Mouse (Mus musculus) forebrain, postnatal 0 days (tissue): ENCODE data around the gene S1pr1. TPM values are rescaled to one million over a fixed set of nuclear protein-coding genes. Genes with fewer than 3 reads are reported as not detected.

ENCODE experiments used
- ATAC-seq: fragments of 200-750 bp; cut with Nextera tagmentation; 2 replicates; pipeline ENCODE4 v1.8.0; 2017; ENCODE audit warnings: mild to moderate bottlenecking, moderate library complexity
- DNase-seq: peaks from one replicate; pipeline ENCODE4 v3.0.0-alpha.2; 2015
- H3K27ac ChIP-seq: fragments of 300-500 bp; sonication (generic); 2 replicates; pipeline ENCODE4 v1.5.1; 2014; ENCODE audit warnings: low read depth, mild to moderate bottlenecking, antibody characterized with exemption, low read length, moderate library complexity, mixed read lengths
- H3K27me3 ChIP-seq: fragments of 300-500 bp; sonication (generic); 2 replicates; pipeline ENCODE4 v1.6.1; 2014; ENCODE audit warnings: mild to moderate bottlenecking, low read length, mixed read lengths; ENCODE audit not compliant: insufficient read depth
- H3K36me3 ChIP-seq: fragments of 300-500 bp; sonication (generic); 2 replicates; pipeline ENCODE4 v1.6.1; 2014; ENCODE audit warnings: mild to moderate bottlenecking, moderate library complexity; ENCODE audit not compliant: insufficient read depth
- H3K4me1 ChIP-seq: fragments of 300-500 bp; sonication (generic); 2 replicates; pipeline ENCODE4 v1.6.1; 2014; ENCODE audit warnings: antibody characterized with exemption; ENCODE audit not compliant: insufficient read depth
- H3K4me2 ChIP-seq: fragments of 300-500 bp; sonication (generic); 2 replicates; pipeline ENCODE4 v1.6.1; 2014; ENCODE audit warnings: low read depth, mild to moderate bottlenecking, moderate library complexity
- H3K4me3 ChIP-seq: fragments of 300-500 bp; sonication (generic); 2 replicates; pipeline ENCODE4 v1.5.1; 2014; ENCODE audit warnings: low read depth, low read length, mixed read lengths
- H3K9ac ChIP-seq: fragments of 300-500 bp; sonication (generic); 2 replicates; pipeline ENCODE4 v1.6.1; 2014; ENCODE audit warnings: mild to moderate bottlenecking
- H3K9me3 ChIP-seq: fragments of 300-500 bp; sonication (generic); 2 replicates; pipeline ENCODE4 v1.6.1; 2016; ENCODE audit warnings: low read length
- CTCF ChIP-seq: sonication (generic); IDR thresholded peaks from 2 replicates; pipeline ENCODE4 v1.5.1; 2016; ENCODE audit warnings: antibody characterized with exemption, control low read depth, low read depth
- WGBS: fragments of 180-500 bp; shearing (Covaris S2); extraction: QIAGEN DNeasy Blood & Tissue Kit; methylation state at CpG from one replicate; pipeline ENCODE4 v1.1.7; 2014; 5-methylcytosine and 5-hydroxymethylcytosine counted together
- polyA plus RNA-seq: library from polyadenylated mRNA; unstranded; fragments of >200 nt; fragmentation: Nextera tagmentation; extraction: Ambion mirVana; gene quantifications from 2 replicates; pipeline ENCODE4 v1.2.1, GENCODE M21; 2015
- total RNA-seq: library from RNA; depleted of rRNA; stranded (reverse); fragments of >200 nt; gene quantifications from 2 replicates; pipeline ENCODE4 v1.2.3, GENCODE M21; 2014; rRNA removed

Gene S1pr1
- total RNA-seq (31.2 and 38.7 TPM in 2 replicates), polyA plus RNA-seq (25.9 and 31.7 TPM in 2 replicates)

DNA sequence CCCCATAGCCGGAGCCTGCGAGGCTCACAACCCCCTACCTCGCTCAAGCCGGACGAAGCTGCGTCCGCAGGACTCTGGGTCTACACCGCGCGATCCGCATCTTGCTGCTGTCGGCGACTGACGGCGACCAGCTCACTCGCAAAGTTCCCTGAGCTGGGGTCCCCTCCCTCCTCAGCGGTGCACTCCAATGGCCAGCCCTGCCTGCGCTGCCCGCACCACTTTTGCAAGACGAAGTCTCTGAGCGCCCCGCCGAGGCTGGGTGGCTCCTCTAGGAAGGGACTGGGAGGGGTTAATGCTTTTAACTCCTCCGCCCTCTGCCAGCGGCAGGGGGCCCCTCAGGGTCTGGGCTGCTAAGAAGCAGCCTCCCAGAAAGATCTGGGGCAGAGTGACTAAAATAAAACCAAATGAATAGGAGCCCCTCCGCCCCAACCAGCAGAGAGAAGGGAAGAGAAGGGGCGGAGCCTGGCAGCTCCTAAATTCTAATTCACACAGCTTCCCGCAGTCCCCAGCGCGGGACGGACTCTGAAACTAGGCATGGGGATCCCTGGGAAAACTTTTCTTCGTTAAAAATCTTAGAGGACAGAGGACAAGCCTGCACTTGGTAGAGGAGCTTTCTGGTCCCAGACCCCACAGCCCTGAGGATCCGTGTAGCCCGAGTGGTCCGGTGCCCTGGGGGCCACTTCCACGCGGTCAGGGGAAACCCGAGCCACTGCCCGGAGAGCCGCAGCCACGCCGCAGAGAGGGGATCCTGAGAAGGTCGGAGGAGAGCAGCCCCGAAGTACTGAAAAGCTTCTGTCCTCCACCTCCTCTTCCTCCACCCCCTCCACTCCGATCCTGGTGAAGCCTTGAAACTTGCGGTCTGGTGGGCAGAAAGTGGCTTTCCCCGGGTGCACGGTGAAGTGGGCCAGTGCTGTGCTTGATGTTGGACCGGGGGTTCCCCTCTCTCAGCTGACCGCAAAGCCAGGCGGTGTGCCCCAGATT lies at the start of gene S1pr1:
TSS of gene S1pr1 (minus strand) at position 402 of the 981 bp plus-strand sequence.
- TF ChIP-seq CTCF = peak; percentile 25; the same call in 1 of the 2 replicates
- ATAC-seq = peak; percentile 88

DNA sequence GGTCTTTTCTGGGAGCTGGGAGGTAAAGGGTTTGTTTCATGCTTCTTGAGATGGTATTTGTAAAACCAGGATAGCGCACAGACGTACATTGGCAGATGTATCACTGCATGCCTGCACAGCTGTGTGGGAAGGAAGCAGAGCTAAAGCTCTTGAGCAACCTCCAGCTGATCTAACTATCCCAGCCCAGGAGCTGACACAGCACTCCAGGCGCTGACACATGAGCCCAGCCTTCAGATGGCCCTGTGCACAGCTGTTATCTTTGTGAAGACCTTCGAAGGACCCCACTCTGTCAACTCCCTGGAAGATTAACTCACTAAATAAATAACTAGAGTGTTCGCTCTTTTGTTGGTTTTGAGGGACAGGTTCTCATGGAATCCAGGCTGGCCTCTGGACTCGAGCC lies 48.4 kb upstream of the S1pr1 start:
- 81% methylated on average over 6 of the region's 6 CpGs for WGBS

More for the DNA sequence above, at the start of gene S1pr1:
- WGBS = 2% methylated on average over 51 of the region's 51 CpGs
- H3K4me3 ChIP-seq = peak within 1 kb of the TSS; percentile 56
- peak within 1 kb of the TSS; percentile 93 for H3K4me2 ChIP-seq
- no peaks in the 10 kb centered on the region for H3K4me1 ChIP-seq
- peak within 1 kb of the TSS; percentile 68 for H3K27ac ChIP-seq
- no peaks in the 10 kb centered on the region for H3K9me3 ChIP-seq
- DNase-seq = peak; percentile 75
- no peaks in the 10 kb centered on the region for H3K36me3 ChIP-seq
- H3K9ac ChIP-seq = peak within 1 kb of the TSS; percentile 45
- H3K27me3 ChIP-seq = peaks cover 3% of the 10 kb centered on the region

DNA sequence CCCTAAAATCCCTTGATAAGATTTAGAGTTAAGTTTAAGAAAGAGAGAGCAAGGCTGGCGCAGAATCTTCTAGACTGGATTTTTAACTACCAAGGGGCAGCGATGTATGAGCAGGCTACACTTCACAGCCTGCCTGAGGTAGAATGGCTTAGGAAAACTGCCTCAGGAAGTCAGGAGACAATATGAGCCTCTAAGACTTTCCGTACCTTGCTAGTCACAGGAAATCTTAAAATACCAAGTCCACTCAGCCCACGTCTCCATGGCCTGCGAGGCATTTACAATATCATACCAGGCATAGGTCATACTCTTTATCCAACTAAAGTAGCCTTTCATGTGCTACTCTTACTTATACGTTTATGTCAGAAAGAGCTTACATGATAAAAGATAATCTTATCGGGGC lies 48.0 kb upstream of the S1pr1 start:
- no peak overlapping the region for H3K9ac ChIP-seq
- no peak overlapping the region for H3K4me3 ChIP-seq
- WGBS = 88% methylated on average over 7 of the region's 7 CpGs
- no peak overlapping the region for H3K27ac ChIP-seq
- DNase-seq (no peak), ATAC-seq (no peak)
- no peaks in the 10 kb centered on the region for H3K9me3 ChIP-seq
- no peak overlapping the region for H3K4me2 ChIP-seq
- no peaks in the 10 kb centered on the region for H3K27me3 ChIP-seq
- H3K36me3 ChIP-seq = no peaks in the 10 kb centered on the region
- TF ChIP-seq CTCF = no peak
- H3K4me1 ChIP-seq = no peaks in the 10 kb centered on the region

More for the DNA sequence above, 48.4 kb upstream of the S1pr1 start:
- Histone ChIP-seq H3K27me3 (no peaks in the 10 kb centered on the region), H3K9ac (no peak overlapping the region), H3K36me3 (no peaks in the 10 kb centered on the region), H3K27ac (no peak overlapping the region), H3K4me3 (no peak overlapping the region), H3K4me2 (no peak overlapping the region), H3K4me1 (no peaks in the 10 kb centered on the region), H3K9me3 (no peaks in the 10 kb centered on the region)
- no peak for TF ChIP-seq CTCF
- ATAC-seq = peak; percentile 38; the same call in 1 of the 2 replicates
- DNase-seq = no peak

DNA sequence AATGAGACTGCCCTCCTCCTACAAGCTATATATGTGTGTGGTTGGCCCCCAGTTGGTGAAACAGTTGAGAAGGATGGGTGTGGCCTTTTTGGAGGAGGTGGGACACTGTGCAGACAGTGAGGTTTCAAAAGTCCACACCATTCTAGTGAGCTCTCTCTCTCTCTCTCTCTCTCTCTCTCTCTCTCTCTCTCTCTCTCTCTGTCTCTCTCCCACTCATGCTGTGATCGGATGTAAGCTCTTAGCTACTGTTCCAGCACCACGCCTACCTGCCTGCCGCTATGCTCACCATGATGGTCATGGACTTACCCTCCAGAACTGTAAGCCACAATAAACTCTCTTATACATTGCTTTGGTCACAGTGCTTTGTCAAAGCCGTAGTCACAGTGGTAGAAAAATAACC lies 44.8 kb upstream of the S1pr1 start:
- TF ChIP-seq CTCF = no peak
- H3K4me1 ChIP-seq = no peaks in the 10 kb centered on the region
- no peak overlapping the region for H3K27ac ChIP-seq
- no peak overlapping the region for H3K4me3 ChIP-seq
- no peak overlapping the region for H3K4me2 ChIP-seq
- H3K36me3 ChIP-seq = no peaks in the 10 kb centered on the region
- DNase-seq (no peak), ATAC-seq (no peak)
- 98% methylated on average over 4 of the region's 4 CpGs for WGBS
- H3K27me3 ChIP-seq = no peaks in the 10 kb centered on the region
- no peaks in the 10 kb centered on the region for H3K9me3 ChIP-seq
- no peak overlapping the region for H3K9ac ChIP-seq

DNA sequence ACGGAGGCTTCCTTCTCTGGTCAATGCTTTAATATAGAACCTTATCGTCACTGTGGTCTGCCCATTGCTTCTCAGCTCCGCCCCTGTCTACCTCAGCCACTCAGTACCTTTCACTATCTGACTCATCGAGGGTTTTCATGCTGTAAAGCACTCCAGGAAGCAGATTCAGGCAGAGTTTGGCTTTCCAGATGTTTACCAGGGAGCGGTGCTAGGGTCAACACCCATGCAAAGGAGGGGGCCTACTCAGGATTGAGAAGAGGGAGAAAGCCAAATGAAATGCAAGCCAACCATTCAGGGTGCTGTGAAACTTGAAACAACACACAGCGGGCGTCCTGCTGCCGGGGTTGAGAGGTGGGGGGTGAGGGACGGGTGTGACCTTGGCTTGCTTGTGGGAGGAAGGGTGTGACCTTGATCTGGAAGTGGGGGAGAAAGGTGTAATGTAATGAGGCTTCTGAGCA lies 43.6 kb upstream of the S1pr1 start:
- Histone ChIP-seq H3K27ac (no peak overlapping the region), H3K9ac (no peak overlapping the region), H3K4me1 (no peaks in the 10 kb centered on the region), H3K27me3 (no peaks in the 10 kb centered on the region), H3K9me3 (no peaks in the 10 kb centered on the region), H3K4me2 (no peak overlapping the region), H3K4me3 (no peak overlapping the region), H3K36me3 (no peaks in the 10 kb centered on the region)
- ATAC-seq (no peak), DNase-seq (no peak)
- no peak for TF ChIP-seq CTCF
- 33% methylated on average over 9 of the region's 9 CpGs for WGBS

DNA sequence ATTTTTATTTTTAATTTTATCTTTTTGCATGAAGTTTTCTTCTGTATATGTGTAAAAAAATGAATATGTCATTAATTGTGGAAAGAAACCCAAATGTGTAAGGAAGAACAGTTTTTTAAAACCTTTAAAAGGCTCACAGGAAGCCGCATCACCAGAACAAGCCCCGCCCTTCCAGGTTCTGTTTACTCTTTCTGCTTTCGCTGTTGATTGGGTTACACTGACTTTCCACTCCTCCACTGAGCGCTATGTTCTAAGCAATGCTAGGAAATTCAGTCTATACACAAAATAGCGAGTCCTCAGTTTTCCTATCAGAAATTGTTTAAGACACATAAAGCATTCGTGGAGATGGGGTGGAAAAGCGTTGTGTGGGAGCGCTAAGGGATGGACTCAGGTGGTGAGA lies 39.6 kb upstream of the S1pr1 start:
- Histone ChIP-seq H3K9ac (no peak overlapping the region), H3K27ac (no peak overlapping the region), H3K4me1 (no peaks in the 10 kb centered on the region), H3K27me3 (no peaks in the 10 kb centered on the region), H3K4me2 (no peak overlapping the region), H3K9me3 (no peaks in the 10 kb centered on the region), H3K4me3 (no peak overlapping the region), H3K36me3 (no peaks in the 10 kb centered on the region)
- TF ChIP-seq CTCF = no peak
- no peak for DNase-seq
- 59% methylated on average over 8 of the region's 8 CpGs for WGBS
- ATAC-seq = no peak

DNA sequence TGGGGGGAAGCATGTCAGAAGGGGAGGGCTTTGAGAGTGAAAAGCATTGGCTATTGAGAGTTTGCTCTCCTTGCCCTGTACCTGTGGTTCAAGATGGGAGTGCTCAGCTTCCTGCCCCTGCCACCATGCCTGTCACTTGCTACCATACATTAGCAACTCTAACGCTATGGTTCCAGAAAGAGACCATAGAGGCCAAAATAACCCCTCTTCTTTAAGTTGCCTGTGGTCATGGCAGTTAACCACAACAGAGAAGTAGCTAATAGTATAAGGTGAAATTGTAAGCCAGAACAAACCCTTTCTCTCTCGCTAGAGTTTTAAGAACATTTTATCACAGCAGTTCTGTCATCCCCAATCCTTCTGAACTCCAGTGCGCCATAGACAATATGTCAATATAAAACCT lies 35.5 kb upstream of the S1pr1 start:
- 94% methylated on average over 3 of the region's 3 CpGs for WGBS
- TF ChIP-seq CTCF = no peak

More for the DNA sequence above, 35.5 kb upstream of the S1pr1 start:
- no peaks in the 10 kb centered on the region for H3K4me1 ChIP-seq
- no peak for DNase-seq
- H3K9me3 ChIP-seq = no peaks in the 10 kb centered on the region
- H3K27ac ChIP-seq = no peak overlapping the region
- H3K4me3 ChIP-seq = no peak overlapping the region
- no peaks in the 10 kb centered on the region for H3K36me3 ChIP-seq
- H3K9ac ChIP-seq = no peak overlapping the region
- no peak overlapping the region for H3K4me2 ChIP-seq
- H3K27me3 ChIP-seq = no peaks in the 10 kb centered on the region
- no peak for ATAC-seq
